Mouse (Mus musculus): Measurements from ENCODE around the gene Gm20823.
"Not testable (repeated sequence)": the region's sequence is repeated elsewhere in the genome, so short reads cannot be mapped to it uniquely, and the experiment has no call there.

Gm20823 gene

GRCm38 (mm10) chrY:62464745-62465144 lies at the start of gene Gm20823:
TSS of gene Gm20823 (minus strand) at chrY:62464845.
- not testable (repeated sequence) for DNase-seq (ENCODE audit: low read depth)

All from c-Kit-positive CD71-positive TER-119-negative erythroid progenitor cells, embryonic 14.5 days (primary cell).